ENCODE assay signal across 8 mouse cellular contexts in the genomic region with DNA sequence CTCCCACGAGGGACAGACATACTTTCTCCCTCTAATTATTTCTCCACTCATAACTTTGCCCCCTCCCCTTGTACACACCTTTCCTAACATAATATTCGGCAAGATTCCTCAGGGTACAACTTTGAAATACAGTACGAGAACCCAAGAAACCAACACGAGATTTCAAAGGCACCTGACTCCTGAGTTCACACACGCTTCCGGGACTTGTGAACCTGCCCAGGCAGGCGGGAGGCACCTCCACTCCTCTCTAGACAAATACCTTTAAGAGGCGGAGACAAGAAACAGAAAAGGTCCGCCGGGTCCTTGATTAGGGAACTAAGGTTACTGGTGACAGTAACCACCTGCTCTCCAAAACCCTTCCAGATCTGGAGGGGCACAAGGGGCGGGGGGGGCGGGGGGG. TPM values are rescaled to one million over a fixed set of nuclear protein-coding genes. Genes with fewer than 3 reads are reported as not detected.
A peak's percentile ranks its signal among the peaks of the same experiment; 100 is the strongest.
DNase-seq lines count a peak whose midpoint lies in the region; ATAC-seq and TF ChIP-seq lines count a peak whose summit lies in the region.

No protein-coding gene starts in this region.

- no peak for TF ChIP-seq CTCF in bone marrow, adult 2 months (IDR thresholded peaks at IDR 0.05; ENCODE audit: control insufficient read depth, insufficient read depth, low read length)

- no peaks in the 10 kb centered on the region for H3K9me3 ChIP-seq in forebrain, embryonic 16.5 days (ENCODE audit: control insufficient read depth, low read length)
- H3K9me3 ChIP-seq in midbrain, embryonic 11.5 days (ENCODE audit: control insufficient read depth, low read length), result no peaks in the 10 kb centered on the region

- peak overlapping the region; percentile 72 for H3K9ac ChIP-seq in forebrain, embryonic 16.5 days (replicated peaks; ENCODE audit: low read depth, low read length)
- H3K9ac ChIP-seq in midbrain, embryonic 11.5 days (ENCODE audit: low read length), result peak overlapping the region; percentile 59

- H3K27ac ChIP-seq in bone marrow, adult 2 months (ENCODE audit: control insufficient read depth, insufficient read depth, low read depth, low read length, poor library complexity), result no peak overlapping the region
- H3K27ac ChIP-seq in forebrain, embryonic 16.5 days (ENCODE audit: low read length), result no peak overlapping the region
- H3K27ac ChIP-seq in midbrain, embryonic 11.5 days (ENCODE audit: low read depth, low read length), result no peak overlapping the region

- H3K4me3 ChIP-seq in bone marrow, adult 2 months (replicated peaks; ENCODE audit: control insufficient read depth, low read depth, low read length), result peak overlapping the region; percentile 85
- H3K4me3 ChIP-seq in forebrain, embryonic 16.5 days (replicated peaks; ENCODE audit: low read length), result peak overlapping the region; percentile 69
- peak overlapping the region; percentile 55 for H3K4me3 ChIP-seq in midbrain, embryonic 11.5 days (ENCODE audit: low read depth, low read length)

- H3K27me3 ChIP-seq in forebrain, embryonic 16.5 days (replicated peaks; ENCODE audit: control insufficient read depth, insufficient read depth, low read length), result peaks cover 4% of the 10 kb centered on the region
- H3K27me3 ChIP-seq in midbrain, embryonic 11.5 days (ENCODE audit: control insufficient read depth, insufficient read depth, low read length), result peaks cover 14% of the 10 kb centered on the region; the same call in 1 of the 2 replicates

- H3K4me1 ChIP-seq in bone marrow, adult 2 months (ENCODE audit: control insufficient read depth, insufficient read depth, low read length), result no peaks in the 10 kb centered on the region; the same call in none of the 2 replicates
- H3K4me1 ChIP-seq in forebrain, embryonic 16.5 days (replicated peaks; ENCODE audit: control insufficient read depth, insufficient read depth, low read length), result peaks cover 19% of the 10 kb centered on the region
- peaks cover 4% of the 10 kb centered on the region; the same call in 1 of the 2 replicates for H3K4me1 ChIP-seq in midbrain, embryonic 11.5 days (ENCODE audit: control insufficient read depth, insufficient read depth, low read length)

- no peaks in the 10 kb centered on the region for H3K36me3 ChIP-seq in forebrain, embryonic 16.5 days (ENCODE audit: control insufficient read depth, insufficient read depth)
- no peaks in the 10 kb centered on the region for H3K36me3 ChIP-seq in midbrain, embryonic 11.5 days (ENCODE audit: control insufficient read depth, insufficient read depth, low read length)

- TF ChIP-seq POLR2A in bone marrow, adult 2 months (IDR thresholded peaks at IDR 0.05; ENCODE audit: borderline replicate concordance, control insufficient read depth, low read depth, low read length), result no peak

- peak; percentile 37 for DNase-seq in cerebellum, adult 11 months
- DNase-seq in cerebellum, postnatal 4 days (ENCODE audit: low spot score in 2 of 2), result no peak
- DNase-seq in kidney, postnatal 36 days, result peak; percentile 69
- peak; percentile 88 for DNase-seq in midbrain, embryonic 11.5 days (ENCODE audit: low spot score, missing footprints)
- peak; percentile 61 for DNase-seq in yolk sac, embryonic 10.5 days (ENCODE audit: low spot score)
- DNase-seq in frontal cortex, postnatal 36 days (ENCODE audit: low spot score in 2 of 2), result no peak

- H3K4me2 ChIP-seq in forebrain, embryonic 16.5 days (ENCODE audit: low read length), result peak overlapping the region; percentile 88
- peak overlapping the region; percentile 65 for H3K4me2 ChIP-seq in midbrain, embryonic 11.5 days

- WGBS in bone marrow, adult 2 months, result 10% methylated on average over 12 of the region's 12 CpGs
- 7% methylated on average over 12 of the region's 12 CpGs for WGBS in forebrain, embryonic 16.5 days
- WGBS in midbrain, embryonic 11.5 days, result 8% methylated on average over 12 of the region's 12 CpGs

- no peak for ATAC-seq in forebrain, embryonic 16.5 days
- no peak for ATAC-seq in midbrain, embryonic 11.5 days (ENCODE audit: low FRiP score)

RNA-seq across cellular contexts. Expression of a gene that starts 1.1 kb away (rescaled TPM):
- polyA plus RNA-seq in bone marrow, adult 2 months (2011; ENCODE audit: insufficient read depth, insufficient read length, low replicate concordance, missing spikeins), result 3.9 and 5.7 TPM in 2 replicates
- polyA plus RNA-seq in forebrain, embryonic 16.5 days (2015; fragmentation: Nextera tagmentation; extraction: Ambion mirVana), result 7.2 and 8.7 TPM in 2 replicates
- polyA plus RNA-seq in midbrain, embryonic 11.5 days (2014; fragmentation: Nextera tagmentation; extraction: Ambion mirVana), result 1.9 and 2.2 TPM in 2 replicates

Comparison
In these comparisons a context has a peak if more than half of its experiments do, and no peak if none do; other contexts are left out.
1. DNase-seq: peak in cerebellum, adult 11 months (single experiment), kidney, postnatal 36 days (2 of 2), midbrain, embryonic 11.5 days (single experiment) and yolk sac, embryonic 10.5 days (single experiment); none in cerebellum, postnatal 4 days (0 of 2) and frontal cortex, postnatal 36 days (0 of 2).
2. Peak in every context shown above with its lines, with median percentiles within 50 percentile points of each other: H3K4me3 ChIP-seq.